Mouse (Mus musculus): ENCODE measurements around the gene Erv3. TPM values are rescaled to one million over a fixed set of nuclear protein-coding genes. Genes with fewer than 3 reads are reported as not detected.

The Erv3 gene
- polyA plus RNA-seq, 1 experiment from 2014 or later = not detected

- WGBS = 85% methylated on average over 10 of the region's 10 CpGs
- H3K4me2 ChIP-seq (replicated peaks) = no peak overlapping the region
- H3K36me3 ChIP-seq = no peaks in the 10 kb centered on the region
- H3K9me3 ChIP-seq = no peaks in the 10 kb centered on the region
- ATAC-seq (ENCODE audit: low FRiP score, low read depth) = no peak
- H3K27ac ChIP-seq (replicated peaks) = no peak overlapping the region
- H3K4me3 ChIP-seq = no peak overlapping the region
- H3K27me3 ChIP-seq = peaks cover 12% of the 10 kb centered on the region
- H3K9ac ChIP-seq (replicated peaks) = no peak overlapping the region
- no peaks in the 10 kb centered on the region for H3K4me1 ChIP-seq
Observed at GRCm38 (mm10) chr2:131814327-131814726, 45.2 kb downstream of the Erv3 start.

GRCm38 (mm10) chr2:131813437-131813836 lies 46.1 kb downstream of the Erv3 start:
- H3K27me3 ChIP-seq = peaks cover 12% of the 10 kb centered on the region
- H3K27ac ChIP-seq (replicated peaks) = no peak overlapping the region
- WGBS = 71% methylated on average over 1 of the region's 1 CpGs
- H3K4me3 ChIP-seq = no peak overlapping the region
- H3K36me3 ChIP-seq = no peaks in the 10 kb centered on the region
- no peak for ATAC-seq (ENCODE audit: low FRiP score, low read depth)
- no peak overlapping the region for H3K4me2 ChIP-seq (replicated peaks)
- no peaks in the 10 kb centered on the region for H3K9me3 ChIP-seq
- H3K4me1 ChIP-seq = peaks cover 6% of the 10 kb centered on the region; the same call in 1 of the 2 replicates
- no peak overlapping the region for H3K9ac ChIP-seq (replicated peaks)

- Histone ChIP-seq H3K4me3 (no peak overlapping the region), H3K4me1 (peaks cover 6% of the 10 kb centered on the region; the same call in 1 of the 2 replicates), H3K36me3 (no peaks in the 10 kb centered on the region), H3K27ac (replicated peaks) (no peak overlapping the region), H3K9me3 (no peaks in the 10 kb centered on the region), H3K9ac (replicated peaks) (no peak overlapping the region), H3K27me3 (peaks cover 12% of the 10 kb centered on the region), H3K4me2 (replicated peaks) (no peak overlapping the region)
- ATAC-seq (ENCODE audit: low FRiP score, low read depth) = peak; percentile 74
- 19% methylated on average over 23 of the region's 23 CpGs for WGBS
Observed at GRCm38 (mm10) chr2:131812480-131813137, 46.9 kb downstream of the Erv3 start.

- H3K4me3 ChIP-seq = no peak overlapping the region
- H3K9ac ChIP-seq (replicated peaks) = no peak overlapping the region
- H3K27me3 ChIP-seq = peaks cover 12% of the 10 kb centered on the region
- peaks cover 6% of the 10 kb centered on the region; the same call in 1 of the 2 replicates for H3K4me1 ChIP-seq
- ATAC-seq (ENCODE audit: low FRiP score, low read depth) = no peak
- no peaks in the 10 kb centered on the region for H3K36me3 ChIP-seq
- H3K27ac ChIP-seq (replicated peaks) = no peak overlapping the region
- H3K9me3 ChIP-seq = no peaks in the 10 kb centered on the region
- 83% methylated on average over 2 of the region's 2 CpGs for WGBS
- H3K4me2 ChIP-seq (replicated peaks) = no peak overlapping the region
Observed at GRCm38 (mm10) chr2:131811607-131812006, 47.9 kb downstream of the Erv3 start.

GRCm38 (mm10) chr2:131808856-131809255 lies 50.7 kb downstream of the Erv3 start:
- no peak overlapping the region for H3K4me3 ChIP-seq

GRCm38 (mm10) chr2:131807660-131808059 lies 51.9 kb downstream of the Erv3 start:
- H3K4me1 ChIP-seq = peaks cover 6% of the 10 kb centered on the region; the same call in 1 of the 2 replicates
- H3K27me3 ChIP-seq = peaks cover 5% of the 10 kb centered on the region; the same call in 1 of the 2 replicates
- no peak overlapping the region for H3K27ac ChIP-seq (replicated peaks)
- no peak for ATAC-seq (ENCODE audit: low FRiP score, low read depth)
- no peak overlapping the region for H3K4me3 ChIP-seq
- no peaks in the 10 kb centered on the region for H3K36me3 ChIP-seq
- no peak overlapping the region for H3K9ac ChIP-seq (replicated peaks)
- 73% methylated on average over 11 of the region's 11 CpGs for WGBS
- no peaks in the 10 kb centered on the region for H3K9me3 ChIP-seq
- no peak overlapping the region for H3K4me2 ChIP-seq (replicated peaks)

More at GRCm38 (mm10) chr2:131808856-131809255, 50.7 kb downstream of the Erv3 start:
- H3K27ac ChIP-seq (replicated peaks) = no peak overlapping the region
- H3K9me3 ChIP-seq = no peaks in the 10 kb centered on the region
- ATAC-seq (ENCODE audit: low FRiP score, low read depth) = peak; percentile 44; the same call in 1 of the 2 replicates
- no peaks in the 10 kb centered on the region for H3K36me3 ChIP-seq
- no peak overlapping the region for H3K4me2 ChIP-seq (replicated peaks)
- H3K27me3 ChIP-seq = peaks cover 8% of the 10 kb centered on the region; the same call in 1 of the 2 replicates
- H3K9ac ChIP-seq (replicated peaks) = no peak overlapping the region
- 23% methylated on average over 7 of the region's 7 CpGs for WGBS
- peaks cover 6% of the 10 kb centered on the region; the same call in 1 of the 2 replicates for H3K4me1 ChIP-seq

- H3K4me2 ChIP-seq (replicated peaks) = no peak overlapping the region
Observed at GRCm38 (mm10) chr2:131806863-131807262, 52.7 kb downstream of the Erv3 start.

GRCm38 (mm10) chr2:131805306-131805705 lies 54.2 kb downstream of the Erv3 start:
- ATAC-seq (ENCODE audit: low FRiP score, low read depth) = no peak
- no peaks in the 10 kb centered on the region for H3K9me3 ChIP-seq
- 53% methylated on average over 1 of the region's 1 CpGs for WGBS
- no peak overlapping the region for H3K4me3 ChIP-seq
- H3K9ac ChIP-seq (replicated peaks) = no peak overlapping the region
- no peak overlapping the region for H3K4me2 ChIP-seq (replicated peaks)
- peaks cover 6% of the 10 kb centered on the region; the same call in 1 of the 2 replicates for H3K4me1 ChIP-seq
- H3K27me3 ChIP-seq = no peaks in the 10 kb centered on the region
- no peaks in the 10 kb centered on the region for H3K36me3 ChIP-seq
- no peak overlapping the region for H3K27ac ChIP-seq (replicated peaks)

More at GRCm38 (mm10) chr2:131806863-131807262, 52.7 kb downstream of the Erv3 start:
- Histone ChIP-seq H3K4me3 (no peak overlapping the region), H3K9ac (replicated peaks) (no peak overlapping the region), H3K36me3 (no peaks in the 10 kb centered on the region), H3K27me3 (no peaks in the 10 kb centered on the region), H3K4me1 (peaks cover 6% of the 10 kb centered on the region; the same call in 1 of the 2 replicates), H3K9me3 (no peaks in the 10 kb centered on the region), H3K27ac (replicated peaks) (no peak overlapping the region)
- 76% methylated on average over 7 of the region's 7 CpGs for WGBS
- no peak for ATAC-seq (ENCODE audit: low FRiP score, low read depth)

- H3K9ac ChIP-seq (replicated peaks) = no peak overlapping the region
- no peak overlapping the region for H3K4me2 ChIP-seq (replicated peaks)
- no peaks in the 10 kb centered on the region for H3K36me3 ChIP-seq
- WGBS = 83% methylated on average over 3 of the region's 3 CpGs
- no peak overlapping the region for H3K27ac ChIP-seq (replicated peaks)
- H3K9me3 ChIP-seq = no peaks in the 10 kb centered on the region
- H3K4me3 ChIP-seq = no peak overlapping the region
- no peak for ATAC-seq (ENCODE audit: low FRiP score, low read depth)
- H3K27me3 ChIP-seq = no peaks in the 10 kb centered on the region
- peaks cover 3% of the 10 kb centered on the region; the same call in 1 of the 2 replicates for H3K4me1 ChIP-seq
Observed at GRCm38 (mm10) chr2:131803801-131804200, 55.7 kb downstream of the Erv3 start.

Other genes starting within 250 kb of the Erv3 start
- gene Prnp, start 50.2 kb upstream of the Erv3 start, polyA plus RNA-seq (2016; fragmentation: Nextera tagmentation; extraction: Ambion mirVana) = 58.9 and 60.1 TPM in 2 replicates
- not detected in 2 replicates for gene Prn, start 50.2 kb upstream of the Erv3 start, polyA plus RNA-seq (2016; fragmentation: Nextera tagmentation; extraction: Ambion mirVana)
- gene Prnd, start 91.1 kb upstream of the Erv3 start, polyA plus RNA-seq (2016; fragmentation: Nextera tagmentation; extraction: Ambion mirVana) = 7.4 and 8.1 TPM in 2 replicates
- gene Rassf2, start 170.5 kb upstream of the Erv3 start, polyA plus RNA-seq (2016; fragmentation: Nextera tagmentation; extraction: Ambion mirVana) = 35.2 and 36.6 TPM in 2 replicates

Data from midbrain, embryonic 12.5 days (tissue).